22 mouse cellular contexts compared by ENCODE assay signal in genomic region chr4:31655364-31656106, GRCm38 (mm10).
A peak's percentile ranks its signal among the peaks of the same experiment; 100 is the strongest.
DNase-seq lines count a peak whose midpoint lies in the region; ATAC-seq and TF ChIP-seq lines count a peak whose summit lies in the region.
"Had no signal": no experiment of that assay in that cellular context is flagged by ENCODE, and none has a peak within 500 bp of the region (broad histone marks: within the 10 kb centered on the region; RNA-seq: fewer than 3 reads in every experiment).

No protein-coding gene starts in this region.

- no peaks in the 10 kb centered on the region for H3K9me3 ChIP-seq in heart, embryonic 10.5 days
- no peaks in the 10 kb centered on the region for H3K9me3 ChIP-seq in lung, embryonic 14.5 days (ENCODE audit: low read depth, low read length)
- H3K9me3 ChIP-seq: embryonic facial prominence, embryonic 12.5 days; megakaryocyte, embryonic 14.5 days; neural tube, embryonic 13.5 days had no signal

- no peak overlapping the region for H3K27ac ChIP-seq in heart, embryonic 10.5 days
- no peak overlapping the region for H3K27ac ChIP-seq in kidney, adult 2 months (ENCODE audit: insufficient read depth, low read depth, low read length)
- H3K27ac ChIP-seq in lung, embryonic 14.5 days (ENCODE audit: low read depth): peak overlapping the region; percentile 34; the same call in 1 of the 2 replicates
- H3K27ac ChIP-seq: embryonic facial prominence, embryonic 12.5 days; hindbrain, embryonic 14.5 days; layer of hippocampus, adult 2 months; neural tube, embryonic 13.5 days had no signal

- DNase-seq in heart, adult 11 months: peak; percentile 92
- DNase-seq in heart, embryonic 10.5 days (ENCODE audit: low spot score): no peak
- DNase-seq in kidney, adult 2 months: peak; percentile 13
- DNase-seq in kidney, adult 9 months: no peak
- peak; percentile 71 for DNase-seq in lung, embryonic 14.5 days
- no peak for DNase-seq in lung, postnatal 14 days
- peak; percentile 34 for DNase-seq in brain, embryonic 14.5 days (ENCODE audit: low read depth)
- DNase-seq: adrenal gland, postnatal 10 days; cerebellum, adult 11 months; layer of hippocampus, postnatal 36 days; liver; midbrain, embryonic 14.5 days; right cerebral cortex, adult 18-20 months; thymus, postnatal 25 days had no signal

- no peak overlapping the region for H3K4me3 ChIP-seq in heart, embryonic 10.5 days
- H3K4me3 ChIP-seq in kidney, adult 2 months (ENCODE audit: insufficient read depth, low read depth, low read length): no peak overlapping the region
- H3K4me3 ChIP-seq in lung, embryonic 14.5 days (ENCODE audit: low read depth, low read length): no peak overlapping the region
- H3K4me3 ChIP-seq: embryonic facial prominence, embryonic 12.5 days; layer of hippocampus, adult 2 months; megakaryocyte, embryonic 14.5 days; neural tube, embryonic 13.5 days had no signal

- WGBS in heart, embryonic 10.5 days: 66% methylated on average over 11 of the region's 11 CpGs
- 62% methylated on average over 11 of the region's 11 CpGs for WGBS in kidney, adult 2 months
- 35% methylated on average over 11 of the region's 11 CpGs for WGBS in lung, embryonic 14.5 days

- H3K4me1 ChIP-seq in heart, embryonic 10.5 days: 0 out of 2 replicates have a peak, but pooled peaks cover 4% of the 10 kb centered on the region
- H3K4me1 ChIP-seq in kidney, adult 2 months (ENCODE audit: control insufficient read depth, insufficient read depth, low read length): no peaks in the 10 kb centered on the region
- no peaks in the 10 kb centered on the region; the same call in 1 of the 2 replicates for H3K4me1 ChIP-seq in lung, embryonic 14.5 days (ENCODE audit: insufficient read depth)
- H3K4me1 ChIP-seq: embryonic facial prominence, embryonic 12.5 days; megakaryocyte, embryonic 14.5 days; neural tube, embryonic 13.5 days had no signal

- peak; percentile 80 for ATAC-seq in lung, embryonic 14.5 days (ENCODE audit: insufficient read depth)
- ATAC-seq: activated CD4-positive, CD25-positive, alpha-beta regulatory T cell, adult 4 months; forebrain, embryonic 14.5 days had no signal

- TF ChIP-seq POLR2A in kidney, adult 2 months (IDR thresholded peaks at IDR 0.05; ENCODE audit: low read depth, low read length): no peak
- no peak for TF ChIP-seq POLR2A in brain, embryonic 14.5 days (IDR thresholded peaks at IDR 0.05; ENCODE audit: borderline replicate concordance, extremely low read depth, insufficient read depth, insufficient read length, poor library complexity, severe bottlenecking)

- no peaks in the 10 kb centered on the region for H3K27me3 ChIP-seq in heart, embryonic 10.5 days (ENCODE audit: insufficient read depth, poor library complexity, severe bottlenecking)
- H3K27me3 ChIP-seq in kidney, adult 2 months (replicated peaks; ENCODE audit: control insufficient read depth, insufficient read depth, low read length): no peaks in the 10 kb centered on the region
- H3K27me3 ChIP-seq in lung, embryonic 14.5 days (ENCODE audit: insufficient read depth, low read length): no peaks in the 10 kb centered on the region
- H3K27me3 ChIP-seq: embryonic facial prominence, embryonic 12.5 days; megakaryocyte, embryonic 14.5 days; neural tube, embryonic 13.5 days had no signal

- H3K36me3 ChIP-seq in heart, embryonic 10.5 days: no peaks in the 10 kb centered on the region
- H3K36me3 ChIP-seq in kidney, adult 2 months (ENCODE audit: control insufficient read depth, insufficient read depth, low read length): no peaks in the 10 kb centered on the region
- H3K36me3 ChIP-seq in lung, embryonic 14.5 days (ENCODE audit: insufficient read depth): no peaks in the 10 kb centered on the region
- H3K36me3 ChIP-seq: embryonic facial prominence, embryonic 12.5 days; G1E; neural tube, embryonic 13.5 days had no signal

- H3K4me2 ChIP-seq in lung, embryonic 14.5 days: peak overlapping the region; percentile 29; the same call in 1 of the 2 replicates
- H3K4me2 ChIP-seq: embryonic facial prominence, embryonic 12.5 days; hindbrain, embryonic 14.5 days; neural tube, embryonic 13.5 days had no signal

- no peak for TF ChIP-seq CTCF in kidney, adult 2 months (conservative IDR thresholded peaks at IDR 0.05; ENCODE audit: insufficient read depth, insufficient read length, low read depth, low read length)
- no peak for TF ChIP-seq CTCF in lung, embryonic 14.5 days (IDR thresholded peaks at IDR 0.05; ENCODE audit: low read depth)
- no peak for TF ChIP-seq CTCF in brain, embryonic 14.5 days (IDR thresholded peaks at IDR 0.05; ENCODE audit: borderline replicate concordance, extremely low read depth, insufficient read depth, insufficient read length)

- no peak overlapping the region for H3K9ac ChIP-seq in lung, embryonic 14.5 days
- H3K9ac ChIP-seq: embryonic facial prominence, embryonic 12.5 days; hindbrain, embryonic 14.5 days; neural tube, embryonic 13.5 days had no signal

Comparison
In these comparisons a context has a peak if more than half of its experiments do, and no peak if none do; other contexts are left out.
1. DNase-seq: peak in heart, adult 11 months (single experiment), kidney, adult 2 months (single experiment), lung, embryonic 14.5 days (single experiment) and brain, embryonic 14.5 days (single experiment); none in heart, embryonic 10.5 days (single experiment), kidney, adult 9 months (single experiment) and lung, postnatal 14 days (single experiment).